In genomic region chr19:27180351-27181122, GRCm38 (mm10) we compare ENCODE assay signal across 8 mouse cellular contexts. TPM values are rescaled to one million over a fixed set of nuclear protein-coding genes. Genes with fewer than 3 reads are reported as not detected.
A peak's percentile ranks its signal among the peaks of the same experiment; 100 is the strongest.
DNase-seq lines count a peak whose midpoint lies in the region; ATAC-seq lines count a peak whose summit lies in the region.

No protein-coding gene starts in this region.

- H3K4me1 ChIP-seq in stomach, embryonic 16.5 days (ENCODE audit: control insufficient read depth, insufficient read depth, low read length) = 0 out of 2 replicates have a peak, but pooled peaks cover 3% of the 10 kb centered on the region

- no peak overlapping the region for H3K9ac ChIP-seq in stomach, embryonic 16.5 days (ENCODE audit: low read length)

- no peaks in the 10 kb centered on the region for H3K27me3 ChIP-seq in stomach, embryonic 16.5 days (ENCODE audit: control insufficient read depth, insufficient read depth, low read length)

- intact Hi-C loops in heart, postnatal 36 days (cut with DNase I) = no loop called here

- peak; percentile 58; the same call in 1 of the 2 replicates for ATAC-seq in stomach, embryonic 16.5 days (ENCODE audit: insufficient read depth, low FRiP score)

- WGBS in stomach, embryonic 16.5 days = 38% methylated on average over 18 of the region's 18 CpGs

- no peak overlapping the region for H3K4me3 ChIP-seq in stomach, embryonic 16.5 days (replicated peaks; ENCODE audit: low read length)

- H3K36me3 ChIP-seq in stomach, embryonic 16.5 days (ENCODE audit: control insufficient read depth, insufficient read depth, low read length) = no peaks in the 10 kb centered on the region

- no peak overlapping the region for H3K27ac ChIP-seq in stomach, embryonic 16.5 days (ENCODE audit: low read length)

- H3K4me2 ChIP-seq in stomach, embryonic 16.5 days (ENCODE audit: low read depth, low read length) = peak overlapping the region; percentile 22; the same call in 1 of the 2 replicates

- H3K9me3 ChIP-seq in stomach, embryonic 16.5 days (replicated peaks; ENCODE audit: control insufficient read depth, low read length) = no peaks in the 10 kb centered on the region

- DNase-seq in heart, adult 11 months = peak; percentile 74
- DNase-seq in heart, postnatal 36 days = no peak
- peak; percentile 77 for DNase-seq in urinary bladder, postnatal 14 days (ENCODE audit: low spot score)
- DNase-seq in urinary bladder, adult 2 months (ENCODE audit: low spot score) = no peak
- DNase-seq in layer of hippocampus, adult 8-10 months (ENCODE audit: low spot score in 2 of 2) = peak; percentile 5 to 9
- DNase-seq in embryo, embryonic 11 days = no peak
- DNase-seq in retina, embryonic 14.5 days (ENCODE audit: low spot score) = no peak

RNA-seq across cellular contexts. Expression of gene Vldlr, which starts 35.7 kb away (rescaled TPM):
- total RNA-seq in heart, postnatal 36 days (2021) = 100 to 1,000 TPM; 252 to 256 TPM
- polyA plus RNA-seq in urinary bladder, adult 2 months (2012; rRNA removed) = 14.2 and 16.0 TPM in 2 replicates
- total RNA-seq in layer of hippocampus, adult 8-10 months (2022) = 10 to 100 TPM; 49.5 to 53.4 (median 51.6) TPM
- 8.4 and 9.0 TPM in 2 replicates for polyA plus RNA-seq in stomach, embryonic 16.5 days (2015; fragmentation: Nextera tagmentation; extraction: Ambion mirVana)

Comparison
In these comparisons a context has a peak if more than half of its experiments do, and no peak if none do; other contexts are left out.
1. DNase-seq: peak in heart, adult 11 months (single experiment), urinary bladder, postnatal 14 days (single experiment) and layer of hippocampus, adult 8-10 months (2 of 2); none in heart, postnatal 36 days (0 of 2), urinary bladder, adult 2 months (single experiment), embryo, embryonic 11 days (single experiment) and retina, embryonic 14.5 days (single experiment).
2. RNA of gene Vldlr, which starts 35.7 kb away (total RNA-seq): 252 to 256 TPM in heart, postnatal 36 days; 49.5 to 53.4 TPM in layer of hippocampus, adult 8-10 months; every median in the first group is over 4 times any median in the second.